Mouse (Mus musculus) embryonic facial prominence, embryonic 14.5 days (tissue): ENCODE measurements around the gene Ttc9b. TPM values are rescaled to one million over a fixed set of nuclear protein-coding genes. Genes with fewer than 3 reads are reported as not detected.

Source experiments
- ATAC-seq: fragments of 200-750 bp; cut with Nextera tagmentation; 2 replicates; pipeline ENCODE4 v1.8.0; 2017; ENCODE audit warnings: low read depth, moderate number of reproducible peaks, moderate TSS enrichment
- DNase-seq: peaks from one replicate; pipeline ENCODE4 v3.0.0-alpha.2; 2015; ENCODE audit warnings: low spot score
- H3K27ac ChIP-seq: fragments of 300-500 bp; sonication (generic); replicated peaks from 2 replicates; pipeline ENCODE4 v1.5.1; 2014; ENCODE audit warnings: low read depth, mild to moderate bottlenecking, low read length, moderate library complexity
- H3K27me3 ChIP-seq: fragments of 300-500 bp; sonication (generic); replicated peaks from 2 replicates; pipeline ENCODE4 v1.6.1; 2014; ENCODE audit warnings: low read length; ENCODE audit not compliant: control insufficient read depth, insufficient read depth
- H3K36me3 ChIP-seq: fragments of 300-500 bp; sonication (generic); 2 replicates; pipeline ENCODE4 v1.6.1; 2014; ENCODE audit warnings: low read length, mixed read lengths; ENCODE audit not compliant: control insufficient read depth, insufficient read depth
- H3K4me1 ChIP-seq: fragments of 300-500 bp; sonication (generic); 2 replicates; pipeline ENCODE4 v1.6.1; 2014; ENCODE audit warnings: antibody characterized with exemption, low read length; ENCODE audit not compliant: control insufficient read depth, insufficient read depth
- H3K4me2 ChIP-seq: fragments of 300-500 bp; sonication (generic); 2 replicates; pipeline ENCODE4 v1.6.1; 2014; ENCODE audit warnings: low read depth, mild to moderate bottlenecking, low read length, moderate library complexity, mixed read lengths
- H3K4me3 ChIP-seq: fragments of 300-500 bp; sonication (generic); 2 replicates; pipeline ENCODE4 v1.5.1; 2014; ENCODE audit warnings: low read depth, mild to moderate bottlenecking, low read length
- H3K9ac ChIP-seq: fragments of 300-500 bp; sonication (generic); 2 replicates; pipeline ENCODE4 v1.6.1; 2014; ENCODE audit warnings: low read depth, mild to moderate bottlenecking, low read length, moderate library complexity, mixed read lengths
- H3K9me3 ChIP-seq: fragments of 300-500 bp; sonication (generic); 2 replicates; pipeline ENCODE4 v1.6.1; 2016; ENCODE audit warnings: low read length; ENCODE audit not compliant: control insufficient read depth
- WGBS: fragments of 180-500 bp; shearing (Covaris S2); extraction: QIAGEN DNeasy Blood & Tissue Kit; methylation state at CpG from one replicate; pipeline ENCODE4 v1.1.7; 2014; 5-methylcytosine and 5-hydroxymethylcytosine counted together
- polyA plus RNA-seq: library from polyadenylated mRNA; unstranded; fragments of >200 nt; fragmentation: Nextera tagmentation; extraction: Ambion mirVana; gene quantifications from 2 replicates; pipeline ENCODE4 v1.2.1, GENCODE M21; 2014

Ttc9b gene
- polyA plus RNA-seq, 1 experiment from 2014 or later = 3.8 TPM

- Histone ChIP-seq H3K27ac (no peak overlapping the region), H3K4me3 (no peak overlapping the region), H3K4me1 (no peaks in the 10 kb centered on the region), H3K9me3 (no peaks in the 10 kb centered on the region), H3K9ac (no peak overlapping the region), H3K4me2 (no peak overlapping the region), H3K36me3 (peaks cover 35% of the 10 kb centered on the region), H3K27me3 (no peaks in the 10 kb centered on the region)
- WGBS = 84% methylated on average over 2 of the region's 2 CpGs
- no peak for DNase-seq
- ATAC-seq = no peak
Observed at GRCm38 (mm10) chr7:27609688-27610087, 44.0 kb upstream of the Ttc9b start.

- 96% methylated on average over 3 of the region's 3 CpGs for WGBS
- Histone ChIP-seq H3K27me3 (no peaks in the 10 kb centered on the region), H3K27ac (no peak overlapping the region), H3K4me1 (no peaks in the 10 kb centered on the region), H3K4me2 (no peak overlapping the region), H3K36me3 (peaks cover 35% of the 10 kb centered on the region), H3K9me3 (no peaks in the 10 kb centered on the region), H3K4me3 (no peak overlapping the region), H3K9ac (no peak overlapping the region)
- no peak for DNase-seq
- no peak for ATAC-seq
Observed at GRCm38 (mm10) chr7:27610370-27610769, 43.3 kb upstream of the Ttc9b start.

GRCm38 (mm10) chr7:27610871-27611270 is 42.8 kb upstream of the Ttc9b start:
- 93% methylated on average over 5 of the region's 5 CpGs for WGBS

GRCm38 (mm10) chr7:27612940-27613339 is 40.8 kb upstream of the Ttc9b start:
- Histone ChIP-seq H3K36me3 (peaks cover 58% of the 10 kb centered on the region), H3K4me2 (no peak overlapping the region), H3K4me3 (no peak overlapping the region), H3K4me1 (no peaks in the 10 kb centered on the region), H3K27me3 (no peaks in the 10 kb centered on the region), H3K9ac (no peak overlapping the region), H3K27ac (no peak overlapping the region), H3K9me3 (no peaks in the 10 kb centered on the region)
- WGBS = 85% methylated on average over 4 of the region's 4 CpGs
- ATAC-seq (no peak), DNase-seq (no peak)

More at GRCm38 (mm10) chr7:27610871-27611270, 42.8 kb upstream of the Ttc9b start:
- H3K9me3 ChIP-seq = no peaks in the 10 kb centered on the region
- H3K9ac ChIP-seq = no peak overlapping the region
- no peak overlapping the region for H3K4me2 ChIP-seq
- no peak for ATAC-seq
- H3K36me3 ChIP-seq = peaks cover 37% of the 10 kb centered on the region
- H3K27ac ChIP-seq = no peak overlapping the region
- H3K4me1 ChIP-seq = no peaks in the 10 kb centered on the region
- DNase-seq = no peak
- no peaks in the 10 kb centered on the region for H3K27me3 ChIP-seq
- no peak overlapping the region for H3K4me3 ChIP-seq

- no peaks in the 10 kb centered on the region for H3K9me3 ChIP-seq
- no peak overlapping the region for H3K27ac ChIP-seq
- H3K9ac ChIP-seq = no peak overlapping the region
- no peak for ATAC-seq
- DNase-seq = no peak
- WGBS = 84% methylated on average over 8 of the region's 8 CpGs
- H3K4me3 ChIP-seq = no peak overlapping the region
- H3K36me3 ChIP-seq = peaks cover 62% of the 10 kb centered on the region
- no peaks in the 10 kb centered on the region for H3K27me3 ChIP-seq
- H3K4me1 ChIP-seq = no peaks in the 10 kb centered on the region
- H3K4me2 ChIP-seq = no peak overlapping the region
Observed at GRCm38 (mm10) chr7:27613751-27614499, 39.8 kb upstream of the Ttc9b start.

- Histone ChIP-seq H3K36me3 (peaks cover 95% of the 10 kb centered on the region), H3K9me3 (no peaks in the 10 kb centered on the region), H3K4me3 (no peak overlapping the region), H3K4me1 (no peaks in the 10 kb centered on the region), H3K27ac (no peak overlapping the region), H3K4me2 (no peak overlapping the region), H3K9ac (no peak overlapping the region), H3K27me3 (no peaks in the 10 kb centered on the region)
- 85% methylated on average over 6 of the region's 6 CpGs for WGBS
- DNase-seq (no peak), ATAC-seq (no peak)
Observed at GRCm38 (mm10) chr7:27621028-27621427, 32.7 kb upstream of the Ttc9b start.

- H3K9ac ChIP-seq = no peak overlapping the region
- no peak overlapping the region for H3K4me3 ChIP-seq
- DNase-seq (peak; percentile 24), ATAC-seq (no peak)
- H3K9me3 ChIP-seq = no peaks in the 10 kb centered on the region
- H3K36me3 ChIP-seq = peaks cover 94% of the 10 kb centered on the region
- no peak overlapping the region for H3K4me2 ChIP-seq
- WGBS = 57% methylated on average over 1 of the region's 1 CpGs
- no peak overlapping the region for H3K27ac ChIP-seq
- no peaks in the 10 kb centered on the region for H3K27me3 ChIP-seq
- H3K4me1 ChIP-seq = no peaks in the 10 kb centered on the region
Observed at GRCm38 (mm10) chr7:27622234-27622633, 31.5 kb upstream of the Ttc9b start.

- no peaks in the 10 kb centered on the region for H3K4me1 ChIP-seq
- H3K4me3 ChIP-seq = no peak overlapping the region
- no peak overlapping the region for H3K9ac ChIP-seq
- no peaks in the 10 kb centered on the region for H3K9me3 ChIP-seq
- no peak for ATAC-seq
- H3K27me3 ChIP-seq = no peaks in the 10 kb centered on the region
- H3K4me2 ChIP-seq = no peak overlapping the region
- H3K36me3 ChIP-seq = peaks cover 93% of the 10 kb centered on the region
- H3K27ac ChIP-seq = no peak overlapping the region
- DNase-seq = no peak
Observed at GRCm38 (mm10) chr7:27624967-27625366, 28.7 kb upstream of the Ttc9b start.

GRCm38 (mm10) chr7:27627707-27628106 is 26.0 kb upstream of the Ttc9b start:
- Histone ChIP-seq H3K9ac (no peak overlapping the region), H3K27ac (no peak overlapping the region), H3K4me1 (no peaks in the 10 kb centered on the region), H3K27me3 (no peaks in the 10 kb centered on the region), H3K36me3 (peaks cover 89% of the 10 kb centered on the region), H3K4me2 (no peak overlapping the region), H3K4me3 (no peak overlapping the region), H3K9me3 (no peaks in the 10 kb centered on the region)
- no peak for ATAC-seq
- DNase-seq = no peak
- 84% methylated on average over 7 of the region's 7 CpGs for WGBS
